Mouse (Mus musculus): ENCODE measurements at regions not wholly inside any gene's neighbourhood (a gene's known extent, or its start where the extent isn't known, plus 50 kb on each side); places are given as distances from the start of the nearest gene placed in this dataset.
A peak's percentile ranks its signal among the peaks of the same experiment; 100 is the strongest.

DNA sequence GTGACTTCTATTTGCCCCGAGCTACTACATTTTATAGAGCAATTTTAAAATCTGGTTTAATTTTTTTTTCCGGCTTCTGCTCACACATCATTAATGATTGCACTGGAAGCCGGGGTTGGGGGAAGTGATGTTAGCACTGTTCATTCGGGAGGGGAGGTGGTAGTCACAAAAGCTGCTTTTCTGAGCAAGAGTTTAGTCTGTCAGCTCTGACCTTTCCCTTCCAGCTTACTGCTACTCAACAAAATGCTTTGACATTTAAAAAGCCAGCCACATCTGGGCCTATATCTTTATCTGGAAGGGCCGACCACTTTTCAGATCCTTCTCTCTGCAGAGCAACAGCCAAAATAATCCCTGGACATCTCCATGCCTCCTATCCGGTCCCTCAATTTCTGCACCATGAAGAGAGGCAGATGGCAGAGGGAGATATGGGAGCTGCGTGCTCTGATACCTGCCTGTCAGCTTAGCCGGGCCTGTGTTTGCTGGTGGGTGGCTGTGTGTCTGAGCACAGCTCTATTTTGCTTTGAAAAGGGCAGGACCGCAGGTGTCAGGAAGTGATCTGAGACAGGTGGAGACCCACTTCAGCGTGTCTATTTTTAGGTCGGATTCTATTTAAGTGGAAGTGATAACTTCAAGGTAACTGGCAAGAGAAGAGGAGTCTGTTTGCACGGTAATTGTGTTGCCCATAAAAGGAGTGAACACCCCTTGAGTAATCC lies 63.1 kb downstream of the Kcnf1 start:
- peak; percentile 43 for DNase-seq

GRCm38 (mm10) chr12:17112781-17113464 lies 63.8 kb downstream of the Kcnf1 start:
- no peak for DNase-seq

- no peak for DNase-seq
Observed at GRCm38 (mm10) chr12:17106220-17106619, 70.5 kb downstream of the Kcnf1 start.

DNA sequence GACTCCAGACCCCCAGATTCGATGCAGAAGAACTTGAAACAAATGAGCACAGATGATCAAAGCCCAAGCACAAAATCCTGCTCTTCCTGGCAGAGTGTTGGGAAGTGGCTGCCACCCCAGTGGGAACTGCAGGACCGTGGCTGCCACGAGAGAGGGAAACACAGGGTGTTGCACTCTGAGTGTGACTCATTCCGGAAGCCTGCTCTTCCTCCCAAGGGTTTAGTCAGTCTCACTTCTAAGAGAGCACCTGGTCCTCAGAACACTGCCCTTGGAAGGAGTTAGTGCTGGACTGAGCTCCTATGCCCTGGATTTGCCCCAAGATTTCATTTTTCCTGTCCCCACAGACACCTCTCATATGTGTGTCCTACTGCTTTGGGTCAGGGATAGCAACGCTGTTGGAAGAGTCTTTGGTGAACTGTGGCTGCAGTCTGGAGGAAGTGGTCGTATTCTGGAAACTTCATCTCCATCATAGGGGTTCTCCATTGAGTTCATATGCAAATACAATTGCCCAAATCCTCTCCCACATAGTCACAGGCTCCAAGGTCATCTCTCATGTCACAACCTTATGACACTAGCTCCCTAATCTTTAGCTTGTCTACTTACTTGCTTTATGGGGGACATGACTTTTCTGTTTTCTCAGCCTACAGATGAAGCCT lies 71.5 kb downstream of the Kcnf1 start:
- DNase-seq: no peak

- no peak for DNase-seq
Observed at GRCm38 (mm10) chr12:17101842-17102241, 74.8 kb downstream of the Kcnf1 start.

GRCm38 (mm10) chr12:17097800-17098271 lies 78.9 kb downstream of the Kcnf1 start:
- no peak for DNase-seq

- DNase-seq: no peak
Observed at GRCm38 (mm10) chr12:17094758-17095157, 81.9 kb downstream of the Kcnf1 start.

GRCm38 (mm10) chr12:17093772-17094171 lies 82.2 kb upstream of the 2410004P03Rik start:
- DNase-seq: no peak

- DNase-seq: no peak
Observed at GRCm38 (mm10) chr12:17091058-17091457, 79.5 kb upstream of the 2410004P03Rik start.

DNA sequence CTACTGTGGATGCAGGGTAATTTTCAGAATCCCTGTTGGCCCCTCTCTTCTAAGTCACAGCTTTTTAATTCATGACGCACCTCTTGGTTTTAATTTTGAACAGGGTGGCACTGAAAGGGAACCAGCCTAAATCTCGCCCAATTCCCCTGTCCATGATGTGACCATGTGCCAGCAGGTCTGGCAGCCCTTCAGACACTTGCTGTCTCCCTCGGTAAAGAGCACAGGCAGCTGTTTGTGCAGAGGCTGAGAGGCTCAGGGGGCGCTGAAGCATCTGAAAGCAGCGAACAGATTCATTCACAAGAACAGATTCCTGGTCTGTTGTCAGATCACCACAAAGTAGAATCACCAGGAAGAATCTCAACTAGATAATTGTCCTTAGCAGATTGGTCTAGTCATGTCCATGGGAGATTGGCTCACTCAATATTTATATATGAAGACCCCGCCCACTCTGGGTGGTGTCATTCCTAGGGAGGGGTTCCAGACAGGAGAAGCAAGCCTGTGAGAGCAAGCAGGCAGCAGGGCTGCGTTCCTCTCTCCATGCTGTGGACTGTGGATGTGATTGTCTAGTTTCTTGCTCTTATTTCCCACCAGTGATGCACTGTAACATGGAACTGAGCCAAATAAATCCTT lies 78.3 kb upstream of the 2410004P03Rik start:
- no peak for DNase-seq

- no peak for DNase-seq
Observed at GRCm38 (mm10) chr12:17087388-17087787, 75.9 kb upstream of the 2410004P03Rik start.

DNA sequence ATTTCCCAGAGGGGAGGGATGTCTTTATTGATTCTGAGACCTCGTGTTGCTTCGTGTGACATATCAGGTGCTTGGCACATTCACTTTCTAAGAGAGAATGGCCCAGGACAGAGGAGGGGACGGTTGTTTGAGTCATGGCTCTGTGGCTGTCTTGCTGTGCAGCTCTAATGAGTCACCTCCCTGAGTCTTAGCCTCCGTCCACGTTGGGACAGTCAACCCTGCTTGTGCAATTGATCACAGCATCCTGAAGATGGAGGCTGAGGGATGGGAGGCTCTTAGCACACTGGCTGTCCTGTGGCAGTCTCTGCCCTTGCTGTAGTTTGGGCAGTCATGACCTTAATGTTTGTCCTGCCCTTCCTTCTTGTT lies 73.7 kb upstream of the 2410004P03Rik start:
- no peak for DNase-seq

GRCm38 (mm10) chr12:17084499-17085208 lies 73.1 kb upstream of the 2410004P03Rik start:
- DNase-seq: peak; percentile 23

DNA sequence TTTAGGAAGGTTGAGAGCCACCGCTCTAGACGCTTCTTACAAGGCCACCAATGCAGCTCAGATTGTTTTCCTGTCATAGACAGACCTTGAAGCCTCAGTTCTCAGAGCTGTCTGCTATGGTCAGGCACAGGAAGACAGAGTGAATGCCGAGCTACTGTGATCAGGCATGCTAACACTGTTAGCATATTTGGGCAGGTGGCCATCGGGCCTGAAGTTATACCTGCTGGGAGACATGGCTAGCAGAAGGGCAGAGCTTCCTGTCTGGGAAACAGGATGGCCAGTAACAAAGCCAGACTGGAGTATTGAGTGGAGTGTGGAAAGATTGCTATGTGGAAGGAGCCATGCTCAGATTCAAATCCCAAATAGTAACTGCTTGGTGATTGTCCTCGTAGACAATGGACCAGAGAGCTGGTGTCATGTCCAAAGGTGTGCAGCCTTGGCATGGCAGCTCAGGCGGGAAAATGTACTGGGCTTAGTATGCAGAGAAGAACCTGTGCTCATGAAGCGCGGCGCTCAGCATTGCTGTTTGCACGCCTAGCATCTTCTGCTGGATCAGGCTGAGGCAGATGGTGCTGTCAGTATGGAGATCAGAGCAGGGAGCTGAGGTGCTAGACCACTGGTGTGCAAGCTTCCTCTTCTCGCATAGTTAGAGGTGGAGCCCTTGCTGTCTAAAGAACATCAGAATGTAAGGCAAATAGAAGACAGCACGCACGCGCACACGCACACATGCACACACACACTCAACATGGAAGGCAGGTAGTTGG lies 60.3 kb upstream of the 2410004P03Rik start:
- DNase-seq: no peak

GRCm38 (mm10) chr12:17069808-17070207 lies 58.3 kb upstream of the 2410004P03Rik start:
- DNase-seq: no peak

GRCm38 (mm10) chr12:17069161-17069560 lies 57.6 kb upstream of the 2410004P03Rik start:
- no peak for DNase-seq

DNA sequence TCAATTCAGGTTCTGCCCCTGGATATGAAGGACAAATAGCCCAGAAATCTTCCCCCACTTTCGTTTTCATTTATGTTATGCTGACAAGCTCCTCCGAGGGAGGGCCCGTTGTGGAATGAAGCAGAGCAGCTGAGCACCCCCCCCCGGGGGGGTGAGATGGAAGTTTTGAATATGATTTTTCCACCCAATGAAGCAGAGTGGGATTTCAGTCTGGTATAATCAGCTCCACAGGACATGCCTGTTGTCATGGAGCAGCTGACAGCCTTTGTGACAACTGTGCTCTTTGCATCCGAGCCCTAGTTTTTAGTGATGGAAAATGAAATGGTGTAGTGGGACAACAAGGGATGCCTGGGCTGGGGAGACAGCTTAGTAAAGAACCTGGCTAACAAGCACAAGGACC lies 52.4 kb upstream of the 2410004P03Rik start:
- no peak for DNase-seq
